Mouse (Mus musculus) kidney, adult 8-10 months (tissue): Measurements from ENCODE around the gene Ntrk3.
A peak's percentile ranks its signal among the peaks of the same experiment; 100 is the strongest.

Experiments used
- DNase-seq, 2 experiments: peaks; one replicate each; pipeline ENCODE4 v3.0.0; 2022

Ntrk3 gene

DNA sequence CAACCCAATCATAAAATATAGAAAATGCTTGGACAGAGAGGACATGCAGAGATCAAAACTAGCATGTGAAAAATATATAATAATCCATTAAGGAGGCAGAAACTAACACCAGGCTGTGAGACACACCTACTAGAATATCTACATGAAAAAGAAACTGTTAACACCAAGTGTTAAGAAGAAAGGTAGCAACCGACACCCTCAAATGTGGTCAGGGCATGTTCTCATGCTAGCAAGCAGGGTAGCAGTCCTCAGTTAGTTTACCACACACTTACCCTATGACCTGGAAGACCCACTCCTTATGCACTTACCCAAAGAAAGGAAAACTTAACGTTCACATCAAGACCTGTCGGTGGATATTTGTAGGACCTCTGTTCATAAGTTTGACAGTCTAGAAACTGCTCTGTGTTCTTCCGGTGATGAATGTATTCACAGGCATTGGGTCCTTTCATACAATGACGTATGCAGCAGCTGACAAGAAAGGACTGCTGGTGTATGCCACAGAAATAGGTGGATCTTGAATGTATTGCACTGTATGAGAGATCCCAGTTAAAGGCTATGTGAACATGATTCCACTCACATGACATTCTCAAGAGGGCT lies at the start of gene Ntrk3:
TSS of gene Ntrk3 (minus strand) at position 399 of the 597 bp plus-strand sequence.
- DNase-seq: no peak

DNA sequence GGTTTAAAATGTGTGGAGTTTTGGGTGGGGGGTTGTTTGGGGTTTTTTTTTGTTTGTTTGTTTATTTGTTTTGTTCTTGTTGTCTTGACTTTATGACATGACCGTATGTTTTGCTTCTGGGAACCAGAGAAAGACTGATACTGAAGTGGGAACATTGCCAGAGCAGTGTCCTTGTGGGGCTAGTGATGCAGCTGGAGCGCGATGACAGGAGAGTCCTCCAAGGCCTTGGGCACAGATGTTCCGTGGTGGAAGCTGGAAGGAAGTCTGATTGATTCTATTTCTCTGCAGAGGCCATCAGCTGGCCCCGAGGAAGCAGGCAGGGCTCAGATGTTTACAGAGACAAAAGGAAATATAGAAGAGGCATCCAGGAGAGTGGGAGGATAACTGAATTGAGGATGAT lies 48.1 kb upstream of the Ntrk3 start:
- DNase-seq: no peak

DNA sequence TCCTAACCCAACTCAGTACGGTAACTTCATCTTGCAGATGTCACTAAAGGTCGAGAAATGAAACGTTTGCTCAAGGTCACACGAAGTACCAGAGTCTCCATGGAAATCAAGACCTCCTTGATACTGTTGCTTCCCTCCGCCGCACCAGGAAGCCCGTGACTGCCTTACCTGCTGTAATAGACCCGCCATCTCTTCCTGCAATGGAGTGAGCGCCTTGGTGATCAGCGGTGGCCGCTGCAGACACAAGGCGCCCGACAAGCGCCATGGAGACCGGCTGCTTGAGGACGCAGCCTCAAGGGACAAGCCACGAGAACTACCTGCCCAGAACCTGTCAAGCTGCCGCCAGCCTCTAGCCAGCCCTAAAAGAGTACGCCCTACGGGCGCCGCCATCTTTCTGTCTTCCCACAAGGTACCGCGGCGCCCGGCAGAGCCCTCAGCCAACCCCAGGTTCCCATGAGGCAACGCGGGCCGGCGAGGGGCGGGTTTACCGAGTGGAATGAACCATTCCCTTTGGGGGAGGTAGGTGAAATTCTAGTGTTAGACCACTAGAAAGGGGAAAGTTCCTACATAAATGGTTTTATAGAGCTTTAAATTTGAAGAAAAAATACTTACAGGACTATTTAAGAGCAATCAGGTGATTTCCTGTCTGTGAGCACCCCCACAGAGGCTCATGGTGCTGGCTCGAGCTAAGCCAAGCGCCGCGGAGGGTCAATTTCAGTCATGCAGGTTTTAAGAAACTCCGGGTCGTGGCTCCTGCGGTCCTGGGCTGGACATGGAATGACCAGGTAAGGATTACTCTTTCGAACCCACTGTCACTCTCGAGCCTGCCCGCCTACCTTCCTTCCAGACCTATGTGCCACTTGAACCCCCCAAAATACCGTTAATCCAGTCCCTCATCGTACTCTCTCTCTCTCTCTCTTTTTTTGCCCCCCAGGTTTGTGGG lies 45.1 kb upstream of the Ntrk3 start, which contains the start of the genes Mrps11 and Mrpl46:
TSS of gene Mrps11 (plus strand) at position 481 of the 943 bp plus-strand sequence.
TSS of gene Mrpl46 (minus strand) at position 893 of the 943 bp plus-strand sequence.
- peak; percentile 79 to 85 for DNase-seq

DNA sequence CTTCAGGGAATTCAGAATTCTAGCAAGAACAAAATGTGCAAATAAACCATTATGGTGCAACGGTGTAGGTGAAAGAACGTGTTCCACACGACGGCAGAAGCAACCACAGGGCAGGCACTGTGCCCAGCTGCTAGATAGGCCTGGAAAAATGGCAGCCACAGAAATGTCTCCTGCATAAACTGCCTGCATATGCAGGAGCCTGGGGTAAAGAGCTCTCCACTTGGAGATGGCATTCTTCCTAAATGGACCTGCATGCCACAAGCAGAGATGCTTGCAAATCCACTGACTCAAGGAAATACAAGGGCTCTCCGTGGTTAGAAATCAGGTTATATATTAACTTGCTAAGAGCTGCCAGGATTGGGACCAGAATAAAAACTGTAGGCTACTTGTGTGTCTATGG lies 40.9 kb upstream of the Ntrk3 start:
- peak; percentile 21 to 65 for DNase-seq

DNA sequence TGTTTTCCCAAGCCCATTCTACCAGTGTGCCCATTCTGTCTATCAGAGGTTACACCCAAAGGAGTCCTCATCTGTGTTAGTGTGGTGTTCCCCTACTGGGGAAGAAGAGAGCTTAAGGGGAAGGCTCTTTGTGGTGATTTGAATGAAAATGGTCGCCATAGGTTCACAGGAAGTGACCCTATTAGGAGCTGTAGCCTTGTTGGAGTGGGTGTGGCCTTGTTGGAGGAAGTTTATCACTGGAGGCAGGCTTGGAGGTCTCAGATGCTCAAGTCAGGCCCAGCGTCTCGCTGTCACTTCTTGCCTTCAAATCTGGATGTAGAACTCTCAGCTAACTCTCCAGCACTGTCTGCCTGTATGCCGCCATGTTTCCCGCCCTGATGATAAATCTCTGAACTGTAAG lies 33.1 kb upstream of the Ntrk3 start:
- no peak for DNase-seq

DNA sequence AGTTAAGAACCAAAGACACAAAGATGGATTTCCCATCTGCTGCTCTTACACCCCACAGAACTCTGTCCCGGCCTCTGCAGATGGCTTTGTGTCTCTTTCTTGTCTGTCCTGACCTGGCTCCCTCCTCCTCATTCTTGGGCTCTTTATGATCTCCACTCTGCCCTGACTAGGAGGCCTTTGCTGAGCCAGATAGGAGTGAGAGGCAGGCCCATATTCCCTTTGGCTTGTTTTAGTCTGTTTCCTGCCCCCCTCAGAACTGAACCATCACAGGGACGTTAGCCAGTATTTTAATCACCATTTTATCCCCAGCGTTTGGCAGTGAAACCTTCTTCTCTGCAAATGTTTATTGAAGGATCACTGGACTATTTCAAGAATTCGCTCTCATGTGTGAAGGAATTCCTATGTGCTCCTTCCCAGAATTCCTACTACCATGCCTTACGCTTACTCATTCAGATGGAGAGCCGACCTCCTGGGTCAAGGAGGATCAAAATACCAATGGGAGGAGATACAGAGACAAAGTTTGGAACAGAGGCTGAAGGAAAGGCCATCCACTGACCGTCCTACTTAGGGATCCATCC lies 31.4 kb upstream of the Ntrk3 start:
- peak; percentile 10 to 51 for DNase-seq

DNA sequence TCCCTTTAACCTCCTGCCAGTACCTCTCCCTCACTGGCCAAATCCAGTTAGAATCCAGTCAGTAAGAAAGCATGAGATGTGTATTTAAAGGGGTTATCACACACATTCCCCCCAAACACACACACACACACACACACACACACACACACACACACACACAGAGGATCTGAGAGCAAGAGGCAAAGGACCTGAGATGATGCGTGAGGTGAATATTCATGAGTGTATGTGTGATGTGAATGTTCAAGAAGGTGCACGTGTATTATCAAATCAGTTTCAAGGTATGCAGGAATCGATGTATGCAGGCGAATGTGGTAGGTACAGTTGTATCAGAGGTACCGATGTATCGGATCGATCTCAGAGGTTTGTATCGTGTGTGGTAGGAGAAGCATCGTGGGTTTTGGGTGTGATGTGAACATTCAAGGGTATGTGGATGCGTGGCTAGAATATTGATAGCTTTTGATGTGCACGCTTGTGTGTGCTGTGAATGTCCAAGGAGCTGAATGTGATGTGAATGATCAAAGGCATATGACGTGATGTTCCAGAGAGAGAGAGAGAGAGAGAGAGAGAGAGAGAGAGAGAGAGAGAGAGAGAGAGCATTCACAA lies 30.2 kb upstream of the Ntrk3 start:
- no peak for DNase-seq

DNA sequence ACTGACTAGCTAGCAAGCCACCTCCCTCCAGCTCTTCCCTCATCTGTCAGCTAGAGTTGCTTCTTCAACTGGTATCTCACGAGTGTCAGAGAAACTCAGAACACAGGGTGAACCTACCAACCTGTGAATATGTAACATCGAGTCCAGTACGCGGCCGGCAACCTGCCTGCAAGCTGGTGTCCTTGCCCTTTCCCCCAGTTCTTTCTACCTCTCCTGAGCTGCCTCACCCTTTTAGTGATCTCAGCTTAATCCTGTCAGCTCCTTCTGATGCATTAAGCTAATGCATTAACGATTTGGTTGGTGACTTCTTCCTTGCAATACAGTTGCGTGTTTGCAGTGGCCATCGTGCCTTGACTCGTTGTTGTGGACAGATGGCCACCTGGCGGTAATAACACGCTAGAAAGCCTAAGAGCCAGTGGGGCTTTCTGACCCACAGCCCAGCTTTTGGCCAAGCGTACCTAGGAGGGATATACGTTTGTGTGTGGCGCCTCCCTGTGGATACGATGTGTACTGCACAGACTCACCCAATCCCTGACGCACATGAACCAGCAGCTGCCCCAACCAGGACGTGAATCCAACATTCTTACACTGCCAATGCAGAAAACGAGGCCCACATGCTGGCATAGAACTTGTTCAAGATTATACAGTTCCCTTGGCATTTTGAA lies 28.3 kb upstream of the Ntrk3 start:
- peak; percentile 46 to 84 for DNase-seq

DNA sequence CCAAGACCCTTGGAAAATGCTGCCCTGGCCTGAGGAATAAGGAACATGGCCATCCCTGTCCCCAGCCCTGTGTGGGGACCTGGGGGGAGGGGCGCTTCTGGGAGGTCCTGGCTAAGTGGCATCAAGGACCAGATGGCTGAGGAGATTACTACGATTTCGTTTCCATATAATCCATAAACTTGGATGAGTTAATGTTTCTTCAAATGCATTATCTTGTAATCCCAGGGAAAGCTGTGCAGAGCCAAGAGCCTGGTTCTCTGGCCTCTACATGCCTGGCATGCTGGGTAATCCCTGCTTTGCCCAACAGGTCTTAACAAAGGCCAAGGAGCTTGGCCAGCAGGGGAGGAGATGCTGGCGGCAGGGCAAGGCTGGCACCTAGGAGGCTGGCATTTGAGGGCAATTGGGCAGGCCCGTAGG lies 27.4 kb upstream of the Ntrk3 start:
- DNase-seq: no peak

DNA sequence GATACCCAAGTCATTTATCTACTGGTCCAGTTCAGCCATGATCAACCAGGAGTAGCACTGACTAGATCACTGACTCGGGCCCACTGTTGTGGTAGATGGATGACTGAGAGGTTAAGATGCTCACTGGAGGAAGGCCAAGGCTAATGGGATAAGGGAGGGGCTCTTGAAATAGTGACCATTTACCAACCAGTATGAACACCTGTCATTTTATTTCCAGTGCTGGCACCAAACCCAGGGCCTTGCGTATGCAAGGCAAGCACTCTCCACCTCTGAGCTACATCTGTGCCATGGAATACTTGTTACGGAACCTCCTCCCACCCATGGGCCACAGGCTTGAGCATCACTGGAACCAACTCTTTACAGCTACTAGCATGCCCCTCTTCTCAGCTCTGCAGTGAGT lies 26.0 kb upstream of the Ntrk3 start:
- no peak for DNase-seq

DNA sequence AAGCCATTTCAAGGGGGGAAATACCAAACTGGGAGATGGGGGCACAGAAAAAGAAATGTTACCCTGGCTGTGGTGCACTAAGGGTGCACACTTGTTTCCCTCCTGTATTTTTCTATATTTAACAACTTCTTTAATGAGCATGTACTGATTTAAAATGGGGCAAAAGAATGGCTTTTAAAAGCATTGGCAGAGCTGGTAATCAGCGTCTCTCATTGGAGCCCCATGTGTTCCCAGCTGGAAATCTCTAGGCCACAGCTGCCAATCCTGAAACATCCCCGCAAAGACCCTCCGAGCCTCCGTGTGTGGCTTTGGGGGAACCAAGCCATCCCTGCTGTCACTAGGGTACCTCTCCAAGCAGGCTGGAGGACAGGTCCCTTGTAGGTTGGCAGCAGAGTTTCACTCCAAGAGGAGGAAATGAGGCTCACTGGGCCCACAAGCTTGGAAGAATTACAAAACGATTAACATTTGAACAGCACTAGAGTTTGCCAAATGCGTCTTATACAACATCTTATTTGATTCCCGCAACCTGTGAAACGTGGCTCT lies 16.7 kb upstream of the Ntrk3 start:
- DNase-seq: no peak

DNA sequence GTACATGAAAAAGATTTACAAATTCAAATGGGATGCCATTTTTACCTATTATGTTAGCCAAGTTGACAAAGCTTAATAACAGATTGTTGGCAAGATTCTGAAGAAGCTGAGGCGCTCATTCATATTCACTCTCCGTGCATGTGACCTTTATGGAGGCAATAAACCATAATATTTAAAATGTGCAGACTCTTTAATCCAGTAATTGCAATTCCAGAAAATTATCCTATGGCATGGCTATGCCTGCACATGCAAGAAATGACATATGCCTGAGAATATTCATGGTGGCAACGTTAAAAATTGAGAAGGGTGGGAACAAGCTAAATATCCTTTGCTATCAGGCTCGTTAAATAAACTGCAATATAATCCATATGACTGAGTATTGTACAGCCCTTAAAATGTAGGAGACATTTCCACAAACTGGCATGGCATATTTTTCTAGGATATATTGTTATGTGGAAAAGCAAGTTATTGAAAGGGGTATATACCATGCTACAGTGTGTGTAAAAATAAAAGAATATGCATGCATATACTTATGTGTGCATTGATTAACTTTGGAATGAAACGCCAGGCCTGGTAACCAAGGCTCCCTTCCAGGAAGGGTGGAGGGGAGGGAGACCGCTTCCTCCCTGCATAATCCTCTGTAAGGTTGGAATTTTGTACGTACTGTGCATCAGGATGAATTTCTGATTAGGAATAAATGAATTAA lies 16.1 kb upstream of the Ntrk3 start:
- no peak for DNase-seq

DNA sequence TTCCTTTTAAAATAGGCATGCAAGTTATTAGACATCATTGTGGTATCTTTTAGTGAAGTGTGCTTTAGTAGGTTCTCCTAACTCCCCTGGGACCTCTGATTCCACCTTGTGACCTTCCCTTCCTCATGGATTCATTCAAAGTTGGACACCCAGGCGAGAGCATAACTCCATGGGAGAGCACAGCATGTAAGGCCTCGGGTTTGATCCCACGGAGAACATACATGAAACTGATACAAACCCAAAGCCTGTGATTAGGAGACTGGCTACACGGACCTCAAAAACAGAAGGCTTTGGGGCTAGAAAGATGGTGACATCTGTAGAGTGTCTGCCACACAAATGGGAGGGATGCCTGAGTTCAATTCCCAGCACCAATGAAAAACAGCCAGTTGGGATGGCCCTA lies 15.1 kb upstream of the Ntrk3 start:
- DNase-seq: no peak

DNA sequence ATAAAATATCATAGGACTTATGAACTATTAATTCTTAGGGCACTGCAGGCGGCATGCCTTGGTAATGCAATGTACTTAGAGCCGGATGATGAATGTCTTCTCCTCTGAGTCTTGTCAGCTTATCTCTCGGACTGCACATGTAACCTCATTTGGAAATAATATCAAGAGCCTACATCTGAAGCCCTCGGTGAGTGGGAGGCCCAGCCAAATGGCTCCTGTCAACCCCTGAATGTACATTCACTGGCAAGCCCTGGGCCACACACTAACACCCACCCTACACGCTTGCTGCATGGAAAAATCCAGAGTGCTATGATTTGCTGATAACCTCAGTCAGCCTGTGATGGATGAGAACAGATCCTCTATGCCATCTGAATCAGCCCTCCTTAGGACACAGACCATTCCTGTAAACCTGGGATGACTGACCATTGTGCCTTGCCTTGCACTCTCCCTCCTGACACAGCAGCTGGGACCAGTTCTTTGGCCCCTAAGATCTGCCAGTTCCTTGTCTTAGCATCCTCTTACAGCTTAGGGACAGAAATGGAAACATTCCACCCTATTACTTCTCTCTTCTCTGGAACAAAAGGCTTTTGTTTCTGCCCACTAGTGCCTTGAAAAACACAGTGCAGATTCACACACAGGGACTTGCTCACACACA lies 6.0 kb upstream of the Ntrk3 start:
- no peak for DNase-seq

DNA sequence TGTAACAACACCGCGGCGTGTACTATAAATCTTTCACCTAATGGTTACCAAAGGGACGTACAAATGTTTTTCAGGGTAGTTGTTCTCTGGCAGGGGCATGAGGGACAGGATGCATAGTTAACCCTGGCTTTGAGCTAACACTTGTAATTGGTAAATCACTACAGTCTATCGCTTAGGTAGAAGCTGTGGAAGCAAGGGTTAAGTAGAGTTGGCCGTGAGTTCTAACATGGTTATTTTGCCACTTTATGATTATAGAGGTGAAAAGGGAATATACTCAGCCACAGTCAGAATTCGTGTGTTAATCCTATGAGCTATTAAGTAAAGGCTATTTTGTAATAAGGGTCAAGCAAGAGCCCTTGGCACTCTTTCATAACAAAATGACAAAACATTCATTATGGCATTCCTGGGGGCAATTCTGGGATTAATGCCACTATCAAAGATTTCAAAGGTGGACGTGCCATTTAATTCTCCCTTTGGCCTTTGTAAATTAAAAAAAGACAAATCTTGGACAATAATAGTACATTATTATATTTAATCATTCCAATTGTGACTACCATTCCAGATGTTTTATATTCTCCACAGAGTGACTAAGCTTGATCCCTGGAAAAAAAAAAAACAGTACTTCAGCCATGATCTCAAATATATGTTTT lies 1.7 kb upstream of the Ntrk3 start:
- no peak for DNase-seq

DNA sequence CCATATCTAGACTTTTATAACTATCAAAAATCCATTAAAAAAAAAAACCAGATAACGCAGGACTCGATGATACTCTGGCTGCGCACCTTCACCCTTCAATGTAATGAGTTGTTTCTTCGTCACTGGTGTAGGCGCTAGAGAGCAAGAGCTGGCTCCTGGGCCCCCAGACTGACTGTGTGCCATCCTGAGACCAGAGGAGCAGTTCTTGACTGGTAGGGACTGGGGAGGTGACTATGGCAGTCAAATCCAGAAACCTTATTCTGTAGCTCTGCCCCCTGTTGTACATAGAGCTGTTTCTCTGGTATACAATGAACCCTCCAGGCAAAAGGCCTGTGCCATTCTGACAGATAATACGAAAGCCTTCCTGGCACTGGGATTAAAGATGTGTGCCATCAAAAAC lies 616 bp downstream of the Ntrk3 start:
- no peak for DNase-seq

DNA sequence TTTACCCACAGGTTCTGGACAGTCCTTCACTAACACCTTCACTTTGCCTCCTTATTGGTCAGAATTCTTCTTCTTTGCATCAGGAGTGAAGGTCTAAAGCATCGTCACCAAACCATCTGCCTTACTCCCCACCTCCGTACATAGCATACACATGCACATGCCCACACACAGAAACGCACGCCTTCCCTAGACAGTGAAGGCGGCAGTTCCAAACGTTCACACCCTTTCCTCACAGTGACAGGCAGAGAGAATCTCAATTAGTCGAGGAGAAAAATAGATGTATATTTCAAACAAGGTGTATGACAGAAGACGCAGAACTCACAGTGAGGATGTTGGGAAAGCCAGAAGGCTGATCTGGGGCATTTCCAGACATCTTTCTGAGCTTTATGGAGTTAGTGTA lies 6.4 kb downstream of the Ntrk3 start:
- DNase-seq: no peak

DNA sequence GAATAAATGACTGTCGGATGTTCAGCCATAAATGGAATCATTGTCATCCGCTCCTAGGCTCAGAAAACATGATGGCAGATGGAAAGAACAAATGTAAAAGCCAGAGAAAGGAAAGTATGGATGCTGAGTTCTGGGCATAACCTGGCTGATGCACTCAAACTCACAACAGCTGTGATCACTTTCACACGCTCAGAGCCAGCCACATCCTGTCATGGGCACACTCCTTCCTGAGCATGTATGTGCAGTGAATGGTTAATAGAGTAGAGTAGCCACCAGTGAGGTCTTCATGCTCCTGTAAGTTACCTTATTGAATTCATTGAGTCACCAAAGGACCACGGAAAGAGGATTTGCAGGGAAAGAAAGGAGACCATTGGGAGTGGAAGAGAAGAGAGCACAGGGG lies 13.2 kb downstream of the Ntrk3 start:
- no peak for DNase-seq

DNA sequence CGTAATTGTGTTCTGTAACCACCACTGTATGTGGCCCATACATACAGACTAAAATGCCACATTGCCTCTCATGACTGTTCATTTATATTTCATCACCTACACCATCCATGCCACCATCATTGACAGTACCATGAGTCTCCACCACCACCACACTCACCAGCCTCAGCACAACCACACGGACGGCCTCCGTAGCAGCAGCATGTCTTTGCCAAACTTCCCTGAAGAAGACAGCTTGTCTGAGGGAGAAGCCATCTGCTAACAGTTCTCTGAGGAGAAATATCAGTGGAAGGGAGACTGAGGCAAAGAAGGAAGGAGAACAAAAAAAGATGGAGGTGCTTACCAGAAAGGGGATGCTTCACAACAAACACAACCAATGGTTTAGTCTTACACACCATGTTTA lies 15.8 kb downstream of the Ntrk3 start:
- DNase-seq: no peak

DNA sequence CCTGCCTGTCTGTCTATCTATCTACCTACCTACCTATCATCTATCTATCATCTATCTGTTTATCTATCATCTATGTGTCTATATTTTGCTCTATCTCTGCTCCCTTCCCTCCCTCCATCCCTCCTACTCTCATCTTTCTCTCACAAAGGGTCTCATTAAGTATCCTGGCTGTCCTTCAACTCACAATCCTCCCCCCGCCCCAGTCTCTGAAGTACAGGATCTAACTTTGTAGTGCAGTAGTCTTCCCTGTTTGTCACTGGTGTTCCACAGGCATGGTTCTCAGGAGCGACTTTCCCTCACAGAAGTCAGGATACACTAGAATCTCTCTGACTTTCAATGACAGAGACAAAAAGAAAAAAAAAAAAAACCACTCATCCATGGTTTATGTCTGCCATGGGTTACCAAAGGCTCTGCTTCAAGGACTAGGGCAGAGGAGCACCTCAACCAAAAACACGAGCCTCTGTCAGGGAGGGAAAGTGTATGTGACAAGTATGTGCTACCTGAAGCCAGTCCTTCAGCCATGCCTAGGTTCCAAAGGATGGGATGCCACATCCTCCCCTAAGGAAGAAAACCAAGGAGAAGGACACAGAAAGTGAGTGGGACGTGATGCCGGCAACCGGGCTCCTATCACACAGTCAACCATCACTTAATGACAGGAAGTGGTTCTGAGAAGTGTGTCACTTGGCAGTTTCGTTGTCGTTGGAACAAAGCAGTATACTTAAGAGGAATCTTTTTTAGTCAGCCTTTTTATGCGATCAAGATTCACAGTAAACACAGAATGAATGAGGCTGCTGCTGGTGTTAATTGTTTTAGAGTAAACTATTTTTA lies 16.6 kb downstream of the Ntrk3 start:
- DNase-seq: no peak
